Mouse (Mus musculus) MEL-GATA-1-ER (cell line): ENCODE results near the gene Lyve1.

Experiments
- DNase-seq: peaks from one replicate; pipeline ENCODE4 v3.0.0-alpha.2; 2012; ENCODE audit warnings: low read depth; ENCODE audit errors: extremely low read depth

The Lyve1 gene

DNA sequence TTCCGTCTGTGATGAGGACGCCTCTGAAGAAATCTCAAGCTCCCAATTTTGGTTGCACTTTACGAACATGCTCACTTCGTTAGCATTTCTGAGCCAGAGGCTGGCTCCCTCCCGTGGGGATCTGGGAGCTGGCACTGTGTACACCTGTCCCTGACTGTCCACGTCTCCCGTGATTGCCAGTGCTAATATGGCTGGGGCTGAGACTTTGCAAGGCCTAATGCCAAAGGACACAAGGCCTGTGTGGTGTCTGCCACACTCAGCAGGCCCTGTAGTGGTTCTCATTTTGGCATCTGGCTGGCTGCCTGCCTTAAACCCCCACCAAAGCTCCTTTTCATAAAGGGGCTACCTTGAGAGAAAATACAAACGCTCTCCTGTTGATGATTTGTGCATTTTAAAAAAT is 52.0 kb downstream of the Lyve1 start:
- no peak for DNase-seq

DNA sequence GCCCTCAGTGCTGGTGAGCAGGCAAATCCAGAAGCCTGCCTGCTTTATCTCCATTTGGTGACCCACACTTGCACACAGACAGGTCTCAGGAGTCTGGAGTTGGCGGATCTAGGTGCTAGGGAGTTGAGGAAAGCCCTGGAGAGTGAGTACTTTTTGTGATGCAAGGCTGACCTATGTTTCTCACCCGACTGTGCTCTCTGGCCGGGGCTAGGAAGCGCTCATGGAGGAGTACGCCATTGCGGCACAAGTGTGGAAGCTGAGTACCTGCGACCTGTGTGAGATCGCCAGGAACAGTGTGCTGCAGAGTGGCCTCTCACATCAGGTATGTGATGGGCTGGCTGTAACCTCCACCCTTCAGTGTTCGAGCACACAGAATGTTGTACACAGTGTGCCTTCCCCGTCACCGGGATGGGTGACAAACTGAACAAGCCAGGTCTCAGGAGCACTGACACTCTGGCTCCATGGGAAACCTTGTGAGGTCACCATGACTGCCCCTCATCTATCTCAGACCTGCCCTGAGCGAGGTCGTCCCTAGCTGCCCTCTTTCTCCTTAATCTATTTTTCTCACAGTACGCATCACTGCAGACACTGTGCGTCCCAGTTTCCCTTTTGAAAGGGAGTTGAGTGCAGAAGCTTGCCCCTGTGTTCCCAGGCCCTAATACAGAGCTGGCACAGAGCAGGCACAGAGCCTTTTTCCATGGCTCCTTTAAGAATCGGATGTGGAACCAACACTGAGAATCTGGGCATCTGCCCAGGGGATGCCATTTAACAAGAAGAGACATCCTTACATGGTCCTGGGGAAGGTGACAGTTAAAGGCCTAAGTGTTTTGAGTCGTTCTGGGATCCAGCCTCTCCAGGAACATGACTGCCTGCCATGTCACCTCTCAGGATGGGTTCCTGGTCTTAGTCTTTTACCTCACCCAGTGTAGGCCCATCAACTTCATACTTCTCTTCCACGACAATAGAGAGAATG is 53.2 kb downstream of the Lyve1 start:
- no peak for DNase-seq

GRCm38 (mm10) chr7:110808962-110809361 is 54.1 kb downstream of the Lyve1 start:
- no peak for DNase-seq

DNA sequence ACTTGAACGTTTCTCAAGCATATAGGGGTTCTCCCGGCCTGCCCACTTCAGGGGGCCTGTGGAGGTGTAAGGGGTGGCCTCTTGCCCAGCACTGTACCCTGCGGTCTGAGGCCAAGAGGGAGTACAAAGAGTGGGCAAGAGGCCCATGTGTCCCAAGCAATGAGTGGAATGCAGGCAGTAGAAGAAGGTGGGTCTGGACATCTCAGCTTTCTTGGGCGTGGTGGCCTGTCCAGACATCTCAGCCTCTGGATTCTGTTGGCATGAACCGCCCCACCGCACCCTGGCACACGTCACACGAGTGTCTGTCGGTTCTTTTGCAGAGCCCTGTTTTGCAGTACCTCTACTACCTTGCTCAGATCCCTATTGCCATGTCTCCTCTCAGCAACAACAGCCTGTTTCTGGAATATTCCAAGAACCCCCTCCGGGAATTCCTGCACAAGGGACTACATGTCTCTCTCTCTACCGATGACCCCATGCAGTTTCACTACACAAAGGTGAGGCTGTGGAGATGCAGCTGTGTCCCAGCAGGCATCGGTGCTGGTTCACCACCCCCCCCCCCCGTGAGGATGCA is 55.5 kb downstream of the Lyve1 start:
- no peak for DNase-seq

DNA sequence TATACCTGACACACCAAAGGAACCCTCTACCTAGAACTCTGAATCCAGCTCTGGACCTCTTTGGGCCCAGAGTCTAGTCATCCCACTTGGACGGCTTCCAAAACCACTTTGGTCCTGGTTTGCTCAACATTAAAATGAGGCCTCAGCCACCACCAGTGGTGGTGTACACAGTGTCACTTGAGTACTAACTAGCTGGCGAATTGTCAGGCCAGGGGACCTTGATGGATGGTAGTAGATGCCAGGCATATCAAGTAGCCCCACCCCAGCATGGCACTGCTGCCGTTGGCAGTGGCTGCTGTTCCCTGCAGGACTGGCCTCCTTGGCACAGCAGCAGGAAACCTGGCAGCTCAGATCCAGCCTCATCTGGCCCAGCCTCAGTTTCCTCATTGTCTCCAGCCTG is 58.8 kb downstream of the Lyve1 start:
- DNase-seq, result no peak

GRCm38 (mm10) chr7:110803131-110803530 is 59.9 kb downstream of the Lyve1 start:
- no peak for DNase-seq

GRCm38 (mm10) chr7:110801028-110801427 is 62.0 kb downstream of the Lyve1 start:
- peak; percentile 56 for DNase-seq
